Mouse (Mus musculus) limb, embryonic 11.5 days (tissue): Measurements from ENCODE around the gene Fam221a. TPM values are rescaled to one million over a fixed set of nuclear protein-coding genes. Genes with fewer than 3 reads are reported as not detected.

ENCODE experiments used
- ATAC-seq: fragments of 200-750 bp; cut with Nextera tagmentation; 2 replicates; pipeline ENCODE4 v1.8.0; 2017; ENCODE audit warnings: low read depth; ENCODE audit not compliant: insufficient number of reproducible peaks, low FRiP score, low TSS enrichment
- DNase-seq: peaks from one replicate; pipeline ENCODE4 v3.0.0-alpha.2; 2015; ENCODE audit warnings: low spot score
- H3K27ac ChIP-seq: fragments of 300-500 bp; sonication (generic); replicated peaks from 2 replicates; pipeline ENCODE4 v1.5.1; 2014; ENCODE audit warnings: low read depth, mild to moderate bottlenecking, low read length
- H3K27me3 ChIP-seq: fragments of 300-500 bp; sonication (generic); 2 replicates; pipeline ENCODE4 v1.6.1; 2014; ENCODE audit warnings: mild to moderate bottlenecking, low read length, mixed read lengths; ENCODE audit not compliant: control insufficient read depth, insufficient read depth
- H3K36me3 ChIP-seq: fragments of 300-500 bp; sonication (generic); 2 replicates; pipeline ENCODE4 v1.6.1; 2014; ENCODE audit warnings: mild to moderate bottlenecking, low read length, moderate library complexity, mixed read lengths; ENCODE audit not compliant: control insufficient read depth, insufficient read depth
- H3K4me1 ChIP-seq: fragments of 300-500 bp; sonication (generic); 2 replicates; pipeline ENCODE4 v1.6.1; 2014; ENCODE audit warnings: low read length, mixed read lengths; ENCODE audit not compliant: control insufficient read depth, insufficient read depth
- H3K4me2 ChIP-seq: fragments of 300-500 bp; sonication (generic); 2 replicates; pipeline ENCODE4 v1.6.1; 2014; ENCODE audit warnings: low read depth, mild to moderate bottlenecking, moderate library complexity; ENCODE audit not compliant: severe bottlenecking
- H3K4me3 ChIP-seq: fragments of 300-500 bp; sonication (generic); 2 replicates; pipeline ENCODE4 v1.5.1; 2014; ENCODE audit warnings: low read depth, low read length
- H3K9ac ChIP-seq: fragments of 300-500 bp; sonication (generic); 2 replicates; pipeline ENCODE4 v1.6.1; 2014; ENCODE audit warnings: mild to moderate bottlenecking, low read length
- H3K9me3 ChIP-seq: fragments of 300-500 bp; sonication (generic); 2 replicates; pipeline ENCODE4 v1.6.1; 2016; ENCODE audit warnings: low read length; ENCODE audit not compliant: control insufficient read depth
- WGBS: fragments of 180-500 bp; shearing (Covaris S2); extraction: QIAGEN DNeasy Blood & Tissue Kit; methylation state at CpG from one replicate; pipeline ENCODE4 v1.1.7; 2014; 5-methylcytosine and 5-hydroxymethylcytosine counted together
- polyA plus RNA-seq: library from polyadenylated mRNA; unstranded; fragments of >200 nt; fragmentation: Nextera tagmentation; extraction: Ambion mirVana; gene quantifications from 2 replicates; pipeline ENCODE4 v1.2.1, GENCODE M21; 2014

The Fam221a gene
- polyA plus RNA-seq, result 5.5 and 7.2 TPM in 2 replicates

DNA sequence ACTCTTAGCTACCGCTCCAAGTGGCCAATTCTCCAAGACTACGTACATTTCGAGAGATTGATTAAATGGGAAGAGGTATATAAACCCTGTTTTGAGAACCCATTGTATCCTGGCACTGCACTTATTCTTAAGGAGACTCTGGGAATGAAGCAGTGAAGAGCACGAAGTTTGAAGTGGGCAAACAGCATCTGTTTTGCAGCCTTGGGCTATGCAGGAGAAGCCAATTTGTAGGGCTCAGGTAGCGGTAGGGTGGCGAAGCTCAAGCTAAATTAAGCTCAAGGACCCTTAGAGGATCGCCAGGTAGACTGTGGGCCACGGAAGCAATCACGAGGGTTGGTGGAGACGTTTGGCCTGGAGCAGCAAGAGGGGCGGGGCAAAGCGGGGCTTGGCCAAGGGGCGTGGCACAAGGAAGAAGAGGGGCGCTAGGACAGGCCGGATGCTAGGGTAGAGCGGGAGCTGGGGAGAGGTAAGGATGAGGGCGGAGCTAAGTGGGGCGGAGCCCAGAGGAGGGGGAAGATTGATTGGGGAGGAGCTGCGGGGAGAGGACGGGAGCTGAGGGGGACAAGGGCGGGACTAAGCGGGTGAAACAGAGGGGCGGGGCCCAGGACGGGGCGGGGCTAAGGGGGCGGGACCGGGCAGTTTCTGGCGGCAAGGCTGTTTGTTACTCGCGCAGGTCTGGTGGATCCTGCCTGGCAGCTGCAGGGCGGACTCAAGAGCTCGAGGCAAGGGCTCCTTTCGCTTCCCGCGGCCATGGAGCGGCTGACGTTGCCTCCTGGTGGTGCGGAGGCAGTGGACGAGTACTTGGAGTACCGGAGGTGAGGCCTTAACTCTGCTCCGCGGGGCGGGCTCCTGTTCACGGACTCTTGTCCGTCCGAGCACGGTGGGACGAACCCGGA, at the start of gene Fam221a:
Gene Fam221a (plus strand): TSS at position 581 of the 896 bp plus-strand sequence.
- Histone ChIP-seq H3K27me3 (no peaks in the 10 kb centered on the region), H3K36me3 (no peaks in the 10 kb centered on the region), H3K4me3 (peak within 1 kb of the TSS; percentile 37), H3K4me2 (peak within 1 kb of the TSS; percentile 57), H3K4me1 (peaks cover 3% of the 10 kb centered on the region), H3K27ac (no peak within 1 kb of the TSS), H3K9ac (peak within 1 kb of the TSS; percentile 49), H3K9me3 (no peaks in the 10 kb centered on the region)
- 3% methylated on average over 48 of the region's 49 CpGs for WGBS
- peak; percentile 94 for DNase-seq
- ATAC-seq, result peak; percentile 98

DNA sequence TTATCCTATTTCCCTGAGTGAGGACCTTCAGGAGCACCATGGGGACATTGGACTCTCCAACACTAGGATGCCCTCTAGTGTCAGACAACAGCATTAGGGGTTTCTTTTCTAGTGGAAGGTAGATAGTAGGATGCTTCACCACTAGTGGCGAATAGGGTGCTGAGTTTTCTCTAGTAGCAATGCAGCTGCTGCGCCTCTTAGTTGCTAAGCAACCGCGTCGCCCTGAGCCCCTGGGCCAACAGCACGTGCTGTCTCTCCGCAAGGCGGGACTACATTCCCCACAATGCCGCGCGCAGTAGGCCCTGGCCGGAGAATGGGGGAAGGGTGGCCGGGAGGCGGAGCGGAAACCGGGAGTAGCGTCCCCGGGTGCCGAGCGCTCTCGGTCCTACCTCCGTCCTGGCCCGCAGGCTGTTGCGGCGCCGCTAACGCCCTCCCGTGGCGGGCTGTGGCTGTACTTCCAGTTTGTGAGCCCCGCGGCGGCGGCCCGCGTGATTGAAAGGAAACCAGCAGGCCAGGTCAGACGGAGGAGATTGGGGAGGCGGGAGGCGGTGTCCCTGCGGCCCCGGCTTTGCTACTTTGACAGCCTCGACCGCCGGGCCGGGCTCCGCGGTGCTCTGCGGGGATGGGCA, 48.5 kb upstream of the Fam221a start, which contains the start of gene Ccdc126:
Gene Ccdc126 (plus strand): TSS at position 309 of the 629 bp plus-strand sequence.
- Histone ChIP-seq H3K9ac (peak within 1 kb of the TSS; percentile 57), H3K4me1 (peaks cover 4% of the 10 kb centered on the region; the same call in 1 of the 2 replicates), H3K9me3 (no peaks in the 10 kb centered on the region), H3K36me3 (no peaks in the 10 kb centered on the region), H3K4me3 (peak within 1 kb of the TSS; percentile 56), H3K27ac (peak within 1 kb of the TSS; percentile 53), H3K4me2 (peak within 1 kb of the TSS; percentile 49), H3K27me3 (no peaks in the 10 kb centered on the region)
- DNase-seq, result peak; percentile 98
- ATAC-seq, result peak; percentile 99
- WGBS, result under 1% methylated on average over 47 of the region's 47 CpGs

DNA sequence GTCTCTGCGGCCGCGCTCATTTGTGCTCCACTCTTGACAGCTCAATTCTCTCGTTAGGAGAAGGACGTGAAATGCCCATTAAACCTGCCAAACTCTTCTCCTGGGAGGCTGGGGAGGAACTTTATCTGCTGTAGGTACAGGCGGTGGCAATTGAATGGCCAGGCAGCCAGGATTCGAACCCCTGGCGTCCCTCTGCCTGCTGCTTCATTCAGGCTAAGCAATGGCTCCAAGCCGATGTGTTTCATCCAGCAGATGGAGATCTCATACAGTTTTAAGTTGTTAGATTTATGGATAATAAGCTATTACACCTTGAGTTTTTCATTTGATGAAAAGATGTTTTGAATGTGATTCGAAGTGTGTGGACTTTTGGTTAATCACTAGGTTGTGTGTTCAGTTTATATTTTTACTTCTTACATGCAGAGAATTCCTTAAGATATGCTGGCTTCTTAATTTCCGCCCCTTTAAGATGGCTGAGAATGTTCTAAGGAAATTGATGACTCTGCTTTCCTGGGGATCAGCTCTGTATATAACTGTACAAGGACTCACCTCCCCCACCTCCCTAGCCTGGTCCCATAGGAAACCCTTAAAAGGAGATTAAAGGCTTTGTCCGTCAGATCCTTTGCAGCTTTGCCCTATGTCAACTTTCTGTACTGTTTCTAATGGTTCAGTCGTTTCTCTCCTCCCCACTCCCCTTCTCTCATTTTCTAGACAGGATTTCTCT, 47.8 kb upstream of the Fam221a start:
- peaks cover 4% of the 10 kb centered on the region; the same call in 1 of the 2 replicates for H3K4me1 ChIP-seq
- H3K36me3 ChIP-seq, result no peaks in the 10 kb centered on the region
- 14% methylated on average over 13 of the region's 13 CpGs for WGBS
- H3K27ac ChIP-seq, result peak overlapping the region; percentile 53
- no peak for DNase-seq
- peak overlapping the region; percentile 56 for H3K4me3 ChIP-seq
- no peaks in the 10 kb centered on the region for H3K27me3 ChIP-seq
- H3K9me3 ChIP-seq, result no peaks in the 10 kb centered on the region
- no peak for ATAC-seq
- H3K4me2 ChIP-seq, result peak overlapping the region; percentile 49
- peak overlapping the region; percentile 57 for H3K9ac ChIP-seq

DNA sequence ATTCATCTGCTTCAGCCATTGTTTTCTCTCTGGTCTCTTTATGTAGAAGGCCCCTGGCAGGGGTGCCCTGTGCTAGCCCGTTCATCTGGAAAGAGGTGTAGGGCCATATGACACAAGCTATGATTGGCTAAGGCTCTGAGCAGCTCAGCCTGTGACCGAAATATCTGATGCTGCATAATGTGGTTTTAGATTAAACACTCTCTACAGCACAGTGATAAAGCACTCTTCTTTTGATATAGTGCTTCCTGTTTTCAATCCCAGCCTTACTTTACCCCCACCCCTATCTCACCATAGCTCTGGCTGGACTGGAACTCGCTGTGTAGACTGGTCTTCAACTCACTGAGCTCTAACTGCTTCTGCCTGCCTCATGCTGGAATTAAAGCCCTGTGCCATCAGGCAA, 46.2 kb upstream of the Fam221a start:
- H3K27me3 ChIP-seq, result no peaks in the 10 kb centered on the region
- H3K4me3 ChIP-seq, result no peak overlapping the region
- ATAC-seq, result no peak
- H3K9ac ChIP-seq, result no peak overlapping the region
- peaks cover 4% of the 10 kb centered on the region; the same call in 1 of the 2 replicates for H3K4me1 ChIP-seq
- DNase-seq, result no peak
- no peaks in the 10 kb centered on the region for H3K9me3 ChIP-seq
- no peaks in the 10 kb centered on the region for H3K36me3 ChIP-seq
- H3K4me2 ChIP-seq, result no peak overlapping the region
- H3K27ac ChIP-seq, result no peak overlapping the region
- 88% methylated on average over 3 of the region's 3 CpGs for WGBS

DNA sequence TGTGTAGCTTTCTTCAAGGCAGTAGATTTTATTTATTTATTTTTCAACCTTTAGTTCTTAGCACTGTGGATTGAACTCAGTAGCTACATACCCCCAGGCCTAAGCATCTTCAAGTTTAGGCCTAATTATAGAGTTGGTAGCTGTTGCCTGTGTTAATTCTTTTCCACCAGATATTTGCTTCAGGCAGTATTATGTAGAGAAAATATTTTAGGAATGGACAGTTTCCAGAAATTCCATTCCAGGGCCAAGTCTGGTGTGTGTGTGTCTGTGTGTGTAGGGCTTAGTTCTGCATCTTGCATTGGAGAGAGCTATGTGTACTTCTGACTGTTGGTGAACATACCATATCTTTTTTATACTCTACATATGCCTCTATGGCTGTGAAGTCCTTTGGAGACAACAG, 45.5 kb upstream of the Fam221a start:
- Histone ChIP-seq H3K27ac (no peak overlapping the region), H3K4me3 (no peak overlapping the region), H3K36me3 (no peaks in the 10 kb centered on the region), H3K27me3 (no peaks in the 10 kb centered on the region), H3K9me3 (no peaks in the 10 kb centered on the region), H3K4me1 (peaks cover 4% of the 10 kb centered on the region; the same call in 1 of the 2 replicates), H3K4me2 (no peak overlapping the region), H3K9ac (no peak overlapping the region)
- DNase-seq, result no peak
- no peak for ATAC-seq

DNA sequence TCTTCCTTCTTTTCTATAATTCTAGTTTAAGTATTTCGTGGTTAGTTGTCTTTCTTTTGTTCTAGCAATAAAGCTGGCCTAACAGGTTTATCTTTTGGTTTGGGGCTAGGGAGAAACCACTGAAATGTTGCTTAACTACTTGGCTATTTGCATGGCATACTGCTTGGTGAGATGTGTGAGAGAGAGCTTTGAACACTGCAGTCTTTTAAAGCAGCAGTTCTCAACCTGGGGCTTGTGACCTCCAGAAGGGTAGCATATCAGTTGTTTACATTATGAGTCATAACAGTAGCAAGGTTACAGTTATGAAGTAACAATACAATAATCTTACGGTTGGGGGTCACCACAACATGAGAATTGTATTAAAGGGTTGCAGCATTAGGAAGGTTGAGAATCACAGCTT, 44.6 kb upstream of the Fam221a start:
- no peak for ATAC-seq
- Histone ChIP-seq H3K27me3 (no peaks in the 10 kb centered on the region), H3K27ac (no peak overlapping the region), H3K9me3 (no peaks in the 10 kb centered on the region), H3K4me1 (peaks cover 4% of the 10 kb centered on the region; the same call in 1 of the 2 replicates), H3K9ac (no peak overlapping the region), H3K36me3 (no peaks in the 10 kb centered on the region), H3K4me2 (no peak overlapping the region), H3K4me3 (no peak overlapping the region)
- no peak for DNase-seq
- WGBS, result 78% methylated on average over 2 of the region's 2 CpGs

DNA sequence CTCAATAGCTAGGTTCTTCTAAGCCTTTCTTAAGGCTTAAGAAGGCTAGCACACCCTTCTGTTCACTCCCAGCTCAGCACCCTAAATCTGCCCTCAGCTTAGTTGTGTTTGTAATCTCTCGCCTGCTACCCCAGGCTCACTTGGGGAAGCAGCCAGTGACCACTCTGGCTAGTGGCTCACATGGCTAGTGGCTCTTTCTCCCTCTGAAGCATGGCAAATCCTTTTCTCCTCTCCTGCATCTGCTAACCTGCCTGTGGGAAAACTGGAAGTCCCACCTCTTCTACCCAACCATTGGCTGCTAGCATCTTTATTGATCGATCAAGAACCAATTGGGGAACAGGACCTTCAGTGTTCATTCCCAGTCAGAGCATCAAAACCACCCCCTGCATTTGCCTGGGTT, 43.0 kb upstream of the Fam221a start:
- WGBS, result 73% methylated on average over 2 of the region's 2 CpGs
- H3K4me3 ChIP-seq, result no peak overlapping the region
- ATAC-seq (no peak), DNase-seq (no peak)
- H3K27ac ChIP-seq, result no peak overlapping the region
- H3K27me3 ChIP-seq, result no peaks in the 10 kb centered on the region
- peaks cover 4% of the 10 kb centered on the region; the same call in 1 of the 2 replicates for H3K4me1 ChIP-seq
- H3K9me3 ChIP-seq, result no peaks in the 10 kb centered on the region
- H3K9ac ChIP-seq, result no peak overlapping the region
- H3K4me2 ChIP-seq, result no peak overlapping the region
- H3K36me3 ChIP-seq, result no peaks in the 10 kb centered on the region

DNA sequence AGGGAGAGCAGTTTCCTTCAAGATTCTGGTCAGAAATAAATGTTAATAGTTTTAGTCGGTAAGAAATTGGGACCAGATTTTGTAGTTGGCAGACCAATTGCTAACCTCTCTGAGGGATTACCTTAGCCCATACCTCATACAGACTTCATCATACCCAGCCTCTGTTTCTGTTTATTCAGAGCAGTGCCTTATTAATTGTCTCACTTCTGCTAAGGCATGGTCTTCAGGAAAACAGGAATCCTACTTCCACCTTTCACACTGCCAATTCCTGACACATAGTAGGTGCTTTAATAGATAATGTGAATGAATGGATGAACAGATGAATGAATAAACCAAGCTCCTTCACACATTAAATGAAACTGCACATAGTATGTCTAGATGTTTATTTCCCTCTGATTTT, 42.2 kb upstream of the Fam221a start:
- H3K36me3 ChIP-seq, result no peaks in the 10 kb centered on the region
- no peak overlapping the region for H3K4me3 ChIP-seq
- H3K27ac ChIP-seq, result no peak overlapping the region
- H3K9ac ChIP-seq, result no peak overlapping the region
- no peaks in the 10 kb centered on the region; the same call in 1 of the 2 replicates for H3K4me1 ChIP-seq
- no peaks in the 10 kb centered on the region for H3K9me3 ChIP-seq
- 50% methylated on average over 1 of the region's 1 CpGs for WGBS
- ATAC-seq (no peak), DNase-seq (no peak)
- H3K27me3 ChIP-seq, result no peaks in the 10 kb centered on the region
- H3K4me2 ChIP-seq, result no peak overlapping the region
